Mouse (Mus musculus) ovary, postnatal 36 days (tissue): Measurements from ENCODE around the gene Chchd6.
A peak's percentile ranks its signal among the peaks of the same experiment; 100 is the strongest.

Experiments used
- DNase-seq: peaks from one replicate; pipeline ENCODE4 v3.0.0; 2022; ENCODE audit warnings: low spot score, mixed read lengths

Gene Chchd6

DNA sequence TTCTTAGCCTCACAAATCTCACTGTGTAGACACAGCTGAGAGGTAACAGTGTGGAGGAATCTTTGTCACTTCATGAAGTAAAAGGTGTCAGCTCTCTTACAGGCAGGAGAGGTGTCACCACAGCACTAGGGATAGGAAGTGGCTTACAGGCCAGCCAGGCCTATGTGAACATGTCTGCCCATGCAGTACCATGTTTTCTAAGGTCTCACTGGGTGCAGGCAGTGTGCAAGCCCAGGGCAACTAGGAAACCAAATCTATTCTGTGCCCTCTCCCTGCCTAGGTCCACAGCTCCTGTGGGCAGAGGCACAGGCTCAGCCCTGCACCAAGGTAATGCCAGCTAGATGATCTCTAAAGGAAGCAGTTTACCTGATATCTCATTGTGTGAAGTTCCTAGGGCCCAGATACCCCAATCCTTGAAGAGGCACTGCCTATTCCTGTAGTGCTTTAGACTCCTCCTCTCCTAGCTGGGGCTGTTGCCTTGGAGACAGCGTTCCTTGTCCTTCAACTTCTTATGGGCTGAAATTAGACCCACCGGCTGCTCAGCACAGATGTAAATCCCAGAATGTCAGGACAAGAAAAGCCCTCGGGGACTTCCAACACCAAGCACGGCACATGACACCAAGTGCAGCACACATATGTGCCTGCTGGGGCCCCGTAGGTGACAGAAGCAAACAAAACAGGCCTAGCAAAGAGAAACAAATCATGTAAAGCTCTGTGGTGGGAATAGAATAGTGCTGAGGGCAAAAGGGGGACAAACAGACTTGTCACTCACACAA, 10.6 kb downstream of the Chchd6 start:
- DNase-seq, result no peak

GRCm38 (mm10) chr6:89583170-89583569, 12.3 kb downstream of the Chchd6 start:
- DNase-seq, result no peak

- DNase-seq, result no peak
These were observed 20.8 kb downstream of the Chchd6 start for GRCm38 (mm10) chr6:89574641-89575040.

- DNase-seq, result no peak
These were observed 21.7 kb downstream of the Chchd6 start for GRCm38 (mm10) chr6:89573768-89574167.

- DNase-seq, result no peak
These were observed 22.4 kb downstream of the Chchd6 start for GRCm38 (mm10) chr6:89572921-89573636.

- no peak for DNase-seq
These were observed 26.1 kb downstream of the Chchd6 start for GRCm38 (mm10) chr6:89569370-89569769.

DNA sequence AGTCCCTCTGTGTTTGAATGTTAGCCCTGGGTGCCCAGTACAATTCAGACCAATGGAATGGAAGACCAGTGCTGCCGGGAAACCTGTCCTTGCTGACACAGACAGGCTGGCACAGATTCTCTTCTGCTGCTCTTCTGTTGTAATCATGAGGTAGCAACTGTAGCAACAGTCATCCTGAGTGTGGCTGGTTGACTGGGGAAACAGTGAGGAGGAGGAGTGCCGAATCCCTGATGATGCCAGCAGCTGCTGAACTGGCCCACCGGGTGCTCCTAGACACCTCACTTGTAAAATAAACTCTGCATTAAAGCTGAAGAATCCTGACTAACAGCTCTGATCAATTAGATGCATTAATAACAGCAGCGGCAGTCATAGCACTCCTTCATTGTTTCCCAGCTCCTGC, 28.7 kb downstream of the Chchd6 start:
- no peak for DNase-seq

DNA sequence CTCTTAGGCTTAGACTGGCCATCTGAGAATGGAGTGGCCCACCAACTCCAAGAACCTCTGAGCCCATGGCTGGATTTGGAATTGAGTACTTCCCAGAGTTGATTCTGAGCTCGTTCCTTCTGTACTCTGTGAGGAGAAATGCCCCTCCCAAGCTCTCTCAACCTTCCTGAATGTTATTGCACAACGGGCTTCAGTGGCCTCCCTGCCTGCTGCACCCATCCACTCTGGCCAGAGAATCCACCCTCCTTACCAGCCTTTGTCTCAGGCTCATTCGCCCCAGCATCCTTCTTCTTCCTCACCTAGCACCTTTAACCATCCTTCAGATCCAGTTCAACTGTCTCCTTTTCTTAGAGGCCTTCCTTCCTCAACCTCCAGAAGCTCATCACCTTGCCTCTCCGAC, 32.1 kb downstream of the Chchd6 start:
- no peak for DNase-seq

DNA sequence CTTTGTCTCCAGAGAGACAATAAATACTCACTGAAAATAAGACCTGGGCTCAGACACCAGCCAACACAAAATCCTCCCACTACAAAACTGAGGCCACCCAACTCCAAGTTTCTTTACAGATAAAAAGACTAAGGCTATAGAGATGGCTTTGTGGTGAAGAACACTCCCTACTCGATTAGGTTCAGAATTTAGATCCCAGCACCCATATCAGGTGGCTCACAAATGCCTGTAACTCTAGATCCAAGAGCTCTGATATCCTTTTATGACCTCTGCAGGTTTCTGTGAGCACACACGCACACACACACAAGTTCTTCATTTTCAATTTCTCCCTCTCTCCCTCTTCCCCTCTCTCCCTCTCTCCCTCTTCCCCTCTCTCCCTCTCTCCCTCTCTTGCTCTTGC, 34.6 kb downstream of the Chchd6 start:
- no peak for DNase-seq

DNA sequence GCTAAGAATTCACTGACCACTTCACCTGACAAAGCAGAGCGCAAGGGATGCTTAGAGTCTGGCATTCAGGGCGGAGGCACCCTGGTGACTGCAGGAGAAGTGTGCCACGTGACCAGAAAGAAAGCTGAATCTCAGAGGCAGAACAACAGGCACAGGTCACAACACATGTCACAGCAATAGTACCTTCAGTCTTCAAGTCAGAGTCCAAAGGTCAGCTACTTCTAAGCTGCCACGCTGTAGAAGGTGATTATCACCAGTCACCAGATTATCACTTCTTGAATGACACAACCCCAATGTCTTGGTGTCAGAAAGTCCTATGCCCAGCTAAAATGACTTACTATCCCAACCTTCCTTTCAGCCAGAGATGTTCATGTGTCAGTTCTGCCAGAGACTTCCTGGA, 37.8 kb downstream of the Chchd6 start:
- DNase-seq, result no peak

GRCm38 (mm10) chr6:89556566-89556965, 38.9 kb downstream of the Chchd6 start:
- no peak for DNase-seq

GRCm38 (mm10) chr6:89555971-89556370, 39.5 kb downstream of the Chchd6 start:
- no peak for DNase-seq

GRCm38 (mm10) chr6:89554029-89554428, 41.4 kb downstream of the Chchd6 start:
- DNase-seq, result no peak

GRCm38 (mm10) chr6:89553012-89553704, 42.3 kb downstream of the Chchd6 start:
- peak; percentile 76 for DNase-seq

GRCm38 (mm10) chr6:89552321-89553011, 43.0 kb downstream of the Chchd6 start:
- DNase-seq, result no peak

DNA sequence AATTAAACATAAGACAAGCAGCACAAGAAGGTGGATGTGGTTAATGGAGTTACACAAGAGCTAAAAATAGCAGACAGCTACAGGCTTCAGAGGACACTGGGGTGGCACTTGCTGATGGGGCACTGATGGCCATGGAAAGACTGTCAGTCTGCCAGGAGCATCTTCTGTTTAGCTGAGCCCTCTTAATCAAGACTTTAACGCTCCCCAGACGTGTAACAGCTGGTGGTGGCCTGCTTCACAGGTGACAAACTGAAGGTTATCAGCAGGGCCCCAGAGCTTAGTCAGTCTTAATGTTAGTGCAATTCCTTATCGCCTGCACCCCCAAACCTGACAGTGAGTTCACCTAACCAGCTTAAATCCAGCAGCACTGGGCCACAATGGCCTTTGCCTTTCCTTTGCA, 46.3 kb downstream of the Chchd6 start:
- no peak for DNase-seq

- DNase-seq, result no peak
These were observed 47.5 kb downstream of the Chchd6 start for GRCm38 (mm10) chr6:89547951-89548350.

GRCm38 (mm10) chr6:89538102-89538751, 57.2 kb downstream of the Chchd6 start:
- DNase-seq, result no peak

- DNase-seq, result no peak
These were observed 59.7 kb downstream of the Chchd6 start for GRCm38 (mm10) chr6:89535626-89536225.

DNA sequence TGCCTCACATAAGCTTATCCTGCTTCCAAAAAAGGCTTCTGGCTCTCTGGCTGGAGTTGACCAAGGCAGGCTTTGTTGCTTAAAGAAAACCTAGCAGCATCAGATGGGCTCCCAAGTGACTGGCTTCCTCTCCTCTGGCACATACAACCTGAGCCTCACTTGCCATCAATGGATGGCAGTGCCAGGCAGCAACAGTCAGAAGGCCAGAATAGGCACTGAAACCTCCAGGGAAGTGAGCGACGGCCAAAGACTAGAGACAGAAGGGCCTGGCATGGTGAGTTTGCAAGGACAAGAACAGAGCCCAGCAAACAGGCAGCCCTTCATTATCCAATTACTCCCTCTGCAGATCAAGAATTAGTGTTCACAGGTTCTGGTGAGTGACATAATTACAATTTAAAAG, 70.7 kb downstream of the Chchd6 start:
- no peak for DNase-seq

GRCm38 (mm10) chr6:89510154-89510553, 85.3 kb downstream of the Chchd6 start:
- no peak for DNase-seq
